Mouse (Mus musculus) MEL (cell line): ENCODE data around the gene Fam57b. TPM values are rescaled to one million over a fixed set of nuclear protein-coding genes. Genes with fewer than 3 reads are reported as not detected.

Source experiments
- DNase-seq: peaks from one replicate; pipeline ENCODE4 v3.0.0; 2011; ENCODE audit warnings: low read depth, low spot score
- H3K27ac ChIP-seq: 2 replicates; pipeline ENCODE4 v1.5.1; 2012; ENCODE audit warnings: low read depth, mild to moderate bottlenecking, control low read depth, low read length, moderate library complexity; ENCODE audit not compliant: control insufficient read depth
- H3K27me3 ChIP-seq, 2 experiments: fragments of 150-350 bp in 1 of 2; sonication (generic) in 1 of 2; 2 replicates each; pipeline ENCODE4 v1.6.1; 2012; ENCODE audit warnings: low read length in 2 of 2, mild to moderate bottlenecking in 2 of 2, improper control_type of control experiment in 1 of 2, moderate library complexity in 1 of 2; ENCODE audit not compliant: insufficient read depth in 2 of 2, control insufficient read depth in 1 of 2
- H3K36me3 ChIP-seq, 2 experiments: 2 replicates each; pipeline ENCODE4 v1.6.1; 2012 to 2014; ENCODE audit warnings: low read length in 2 of 2, improper control_type of control experiment in 1 of 2, inconsistent platforms in 1 of 2, mild to moderate bottlenecking in 1 of 2; ENCODE audit not compliant: insufficient read depth in 2 of 2, control insufficient read depth in 1 of 2
- H3K4me1 ChIP-seq, 2 experiments: fragments of 150-350 bp in 1 of 2; sonication (generic) in 1 of 2; 2 replicates each; pipeline ENCODE4 v1.6.1; 2012; ENCODE audit warnings: low read length in 2 of 2, improper control_type of control experiment in 1 of 2, mild to moderate bottlenecking in 1 of 2; ENCODE audit not compliant: insufficient read depth in 2 of 2, control insufficient read depth in 1 of 2
- H3K4me3 ChIP-seq, 2 experiments: fragments of 150-350 bp in 1 of 2; sonication (generic) in 1 of 2; 2 replicates each; pipeline ENCODE4 v1.5.1; 2012; ENCODE audit warnings: low read depth in 2 of 2, low read length in 2 of 2, mild to moderate bottlenecking in 2 of 2, moderate library complexity in 2 of 2, control low read depth in 1 of 2, improper control_type of control experiment in 1 of 2; ENCODE audit not compliant: control insufficient read depth in 1 of 2, insufficient read depth in 1 of 2
- H3K79me2 ChIP-seq: 2 replicates; pipeline ENCODE4 v1.6.1; 2012; ENCODE audit warnings: mild to moderate bottlenecking, low read length, moderate library complexity; ENCODE audit not compliant: control insufficient read depth, poor library complexity, insufficient read depth
- H3K9ac ChIP-seq: 2 replicates; pipeline ENCODE4 v1.6.1; 2012; ENCODE audit warnings: low read depth, mild to moderate bottlenecking, control low read depth, low read length, moderate library complexity; ENCODE audit not compliant: control insufficient read depth, poor library complexity, severe bottlenecking
- H3K9me3 ChIP-seq: fragments of 150-350 bp; sonication (generic); replicated peaks from 2 replicates; pipeline ENCODE4 v1.6.1; 2012; ENCODE audit warnings: mild to moderate bottlenecking, low read length, improper control_type of control experiment, moderate library complexity; ENCODE audit not compliant: insufficient read depth
- BHLHE40 ChIP-seq: IDR thresholded peaks from 2 replicates; pipeline ENCODE4 v1.6.1; 2012; ENCODE audit warnings: low read depth, mild to moderate bottlenecking, inconsistent platforms, low read length, improper control_type of control experiment, borderline replicate concordance
- CHD1 ChIP-seq: IDR thresholded peaks from 2 replicates; pipeline ENCODE4 v1.6.1; 2012; ENCODE audit warnings: low read depth, mild to moderate bottlenecking, inconsistent platforms, low read length, improper control_type of control experiment
- CHD2 ChIP-seq: IDR thresholded peaks from 2 replicates; pipeline ENCODE4 v1.6.1; 2011; ENCODE audit warnings: low read length, improper control_type of control experiment
- CTCF ChIP-seq, 3 experiments: IDR thresholded peaks in 2 of 3; conservative IDR thresholded peaks in 1 of 3; 2 replicates each; pipeline ENCODE4 v1.5.1; 2011 to 2012; ENCODE audit warnings: low read length in 3 of 3, low read depth in 2 of 3, mild to moderate bottlenecking in 2 of 3, improper control_type of control experiment in 1 of 3, inconsistent platforms in 1 of 3, mixed read lengths in 1 of 3, moderate library complexity in 1 of 3; ENCODE audit not compliant: control insufficient read depth in 1 of 3, insufficient read depth in 1 of 3, poor library complexity in 1 of 3, severe bottlenecking in 1 of 3
- E2F4 ChIP-seq: IDR thresholded peaks from 2 replicates; pipeline ENCODE4 v1.6.1; 2011; ENCODE audit warnings: low read depth, low read length, improper control_type of control experiment, borderline replicate concordance
- ELF1 ChIP-seq: IDR thresholded peaks from 2 replicates; pipeline ENCODE4 v1.6.1; 2014; ENCODE audit warnings: low read depth, mild to moderate bottlenecking, inconsistent platforms, low read length, improper control_type of control experiment, moderate library complexity
- EP300 ChIP-seq, 2 experiments: IDR thresholded peaks; 2 replicates each; pipeline ENCODE4 v1.6.1; 2011; ENCODE audit warnings: improper control_type of control experiment in 2 of 2, low read length in 2 of 2, low read depth in 1 of 2, mild to moderate bottlenecking in 1 of 2
- GATA1 ChIP-seq: IDR thresholded peaks from 2 replicates; pipeline ENCODE4 v1.6.1; 2011; ENCODE audit warnings: low read depth, low read length, improper control_type of control experiment
- MAFK ChIP-seq: IDR thresholded peaks from 2 replicates; pipeline ENCODE4 v1.6.1; 2011; ENCODE audit warnings: low read depth, mild to moderate bottlenecking, low read length, improper control_type of control experiment, borderline replicate concordance
- MAX ChIP-seq: IDR thresholded peaks from 2 replicates; pipeline ENCODE4 v1.6.1; 2011; ENCODE audit warnings: low read length, improper control_type of control experiment
- MXI1 ChIP-seq: IDR thresholded peaks from 2 replicates; pipeline ENCODE4 v1.6.1; 2011; ENCODE audit warnings: mild to moderate bottlenecking, low read depth, low read length, improper control_type of control experiment
- MYB ChIP-seq: IDR thresholded peaks from 2 replicates; pipeline ENCODE4 v1.6.1; 2011; ENCODE audit warnings: mild to moderate bottlenecking, low read depth, low read length, improper control_type of control experiment
- MYC ChIP-seq: IDR thresholded peaks from 2 replicates; pipeline ENCODE4 v1.6.1; 2011; ENCODE audit warnings: low read depth, mild to moderate bottlenecking, low read length, improper control_type of control experiment, moderate library complexity
- NELFE ChIP-seq: IDR thresholded peaks from 2 replicates; pipeline ENCODE4 v1.6.1; 2011; ENCODE audit warnings: low read depth, low read length, improper control_type of control experiment
- NRF1 ChIP-seq: IDR thresholded peaks from 2 replicates; pipeline ENCODE4 v1.6.1; 2014; ENCODE audit warnings: low read depth, mild to moderate bottlenecking, inconsistent platforms, low read length, improper control_type of control experiment, moderate library complexity; ENCODE audit not compliant: poor library complexity, insufficient read depth, severe bottlenecking
- POLR2A ChIP-seq, 2 experiments: IDR thresholded peaks; 2 replicates each; pipeline ENCODE4 v1.6.1; 2011 to 2012; ENCODE audit warnings: low read length in 2 of 2, mild to moderate bottlenecking in 2 of 2, control low read depth in 1 of 2, improper control_type of control experiment in 1 of 2, low read depth in 1 of 2, moderate library complexity in 1 of 2; ENCODE audit not compliant: control insufficient read depth in 1 of 2, insufficient read depth in 1 of 2, poor library complexity in 1 of 2
- POLR2AphosphoS2 ChIP-seq: IDR thresholded peaks from 2 replicates; pipeline ENCODE4 v1.6.1; 2011; ENCODE audit warnings: low read length, improper control_type of control experiment
- POLR2AphosphoS5 ChIP-seq: IDR thresholded peaks from 2 replicates; pipeline ENCODE4 v1.6.1; 2012; ENCODE audit warnings: low read depth, borderline replicate concordance, mild to moderate bottlenecking, inconsistent platforms, low read length, moderate library complexity, mixed read lengths
- RAD21 ChIP-seq: IDR thresholded peaks from 2 replicates; pipeline ENCODE4 v1.6.1; 2011; ENCODE audit warnings: mild to moderate bottlenecking, low read depth, low read length, improper control_type of control experiment
- RCOR1 ChIP-seq: IDR thresholded peaks from 2 replicates; pipeline ENCODE4 v1.6.1; 2012; ENCODE audit warnings: low read depth, mild to moderate bottlenecking, inconsistent platforms, low read length, improper control_type of control experiment
- SIN3A ChIP-seq: IDR thresholded peaks from 2 replicates; pipeline ENCODE4 v1.6.1; 2012; ENCODE audit warnings: low read length, improper control_type of control experiment, inconsistent platforms
- TBP ChIP-seq: IDR thresholded peaks from 2 replicates; pipeline ENCODE4 v1.8.0; 2011; ENCODE audit warnings: low read depth, low read length, improper control_type of control experiment
- TCF12 ChIP-seq: IDR thresholded peaks from 2 replicates; pipeline ENCODE4 v1.6.1; 2014; ENCODE audit warnings: low read depth, mild to moderate bottlenecking, inconsistent platforms, low read length, improper control_type of control experiment, moderate library complexity
- UBTF ChIP-seq: IDR thresholded peaks from 2 replicates; pipeline ENCODE4 v1.6.1; 2012; ENCODE audit warnings: low read depth, mild to moderate bottlenecking, inconsistent platforms, low read length, improper control_type of control experiment, moderate library complexity, borderline replicate concordance; ENCODE audit not compliant: insufficient read depth
- USF1 ChIP-seq: IDR thresholded peaks from 2 replicates; pipeline ENCODE4 v1.6.1; 2014; ENCODE audit warnings: low read depth, mild to moderate bottlenecking, inconsistent platforms, low read length, improper control_type of control experiment, moderate library complexity
- ZMIZ1 ChIP-seq: IDR thresholded peaks from 2 replicates; pipeline ENCODE4 v1.6.1; 2012; ENCODE audit warnings: low read depth, mild to moderate bottlenecking, inconsistent platforms, low read length, improper control_type of control experiment, moderate library complexity
- ZNF384 ChIP-seq: IDR thresholded peaks from 2 replicates; pipeline ENCODE4 v1.6.1; 2012; ENCODE audit warnings: low read depth, mild to moderate bottlenecking, inconsistent platforms, low read length, improper control_type of control experiment
- polyA plus RNA-seq, 2 experiments: library from polyadenylated mRNA; stranded (reverse) in 1 of 2; unstranded in 1 of 2; fragments of >175 nt in 1 of 2; fragments of >200 nt in 1 of 2; gene quantifications; 2 replicates each; pipeline versions ENCODE4 v1.2.1 to v1.2.4; 2012; ENCODE audit warnings: low replicate concordance in 2 of 2, low read depth in 1 of 2; ENCODE audit not compliant: insufficient read length in 2 of 2, insufficient read depth in 1 of 2, missing spikeins in 1 of 2
- total RNA-seq: library from RNA; depleted of rRNA; stranded (reverse); fragments of 300-350 nt; gene quantifications from 2 replicates; pipeline ENCODE4 v1.2.3, GENCODE M21; 2012

The Fam57b gene
- total and polyA plus RNA-seq, 3 experiments, result 0.50 to 1.7 TPM; not detected in 1

DNA sequence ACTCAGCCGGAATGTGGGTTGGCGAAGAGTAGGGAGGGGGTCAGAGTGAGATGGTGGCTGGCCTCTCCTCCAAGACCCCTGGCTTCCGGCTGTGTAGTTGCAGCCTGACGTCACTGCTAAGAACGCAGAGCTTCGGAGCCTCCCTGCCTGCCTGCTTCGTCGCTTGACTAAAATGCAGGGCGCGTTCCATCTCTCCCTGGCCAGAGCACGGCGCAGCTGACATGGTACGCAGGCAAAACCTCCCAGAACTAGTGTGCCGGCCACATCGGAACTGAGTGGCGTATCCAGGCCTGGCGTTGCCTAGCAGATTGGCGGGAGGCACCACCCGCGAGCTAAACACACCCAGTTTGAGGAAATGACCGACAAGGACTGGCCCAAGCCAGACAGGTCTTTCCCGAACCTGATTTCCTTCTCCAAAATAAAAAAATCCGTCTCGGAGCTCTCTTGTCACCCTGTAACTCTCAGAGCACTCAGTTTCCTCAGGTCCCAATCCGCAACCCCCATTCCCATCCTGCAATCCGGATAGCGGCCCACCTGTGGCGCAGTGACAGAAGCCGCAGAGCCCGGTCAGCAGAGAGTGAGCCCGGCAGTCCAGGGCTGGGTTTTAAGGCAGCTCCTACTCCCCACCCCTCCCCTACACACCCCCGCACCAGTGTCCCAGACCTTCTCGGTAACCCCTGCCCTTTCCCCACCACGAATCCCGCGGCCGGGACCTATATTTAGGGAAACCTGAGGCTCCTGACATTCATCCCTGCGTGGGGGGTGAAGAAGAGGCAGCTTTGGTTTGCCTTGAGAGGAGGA, 2.2 kb downstream of the Fam57b start (continued):
- TF ChIP-seq GATA1 (no peak), POLR2AphosphoS5 (no peak), POLR2A (IDR thresholded peaks at IDR 0.05; ENCODE audit: control insufficient read depth in 1 of 2, insufficient read depth in 1 of 2, low read depth in 1 of 2, low read length in 2 of 2, poor library complexity in 1 of 2) (no peak), CHD2 (no peak), TCF12 (peak; percentile 32; the same call in 1 of the 2 replicates), MXI1 (no peak), MYC (no peak), MYB (no peak), RCOR1 (no peak), POLR2AphosphoS2 (no peak), ELF1 (0 out of 2 replicates have a peak, but pooled peaks have one; percentile 48), SIN3A (no peak), RAD21 (no peak), USF1 (no peak), ZNF384 (no peak), CHD1 (no peak; the same call in 1 of the 2 replicates), E2F4 (no peak), BHLHE40 (no peak)

DNA sequence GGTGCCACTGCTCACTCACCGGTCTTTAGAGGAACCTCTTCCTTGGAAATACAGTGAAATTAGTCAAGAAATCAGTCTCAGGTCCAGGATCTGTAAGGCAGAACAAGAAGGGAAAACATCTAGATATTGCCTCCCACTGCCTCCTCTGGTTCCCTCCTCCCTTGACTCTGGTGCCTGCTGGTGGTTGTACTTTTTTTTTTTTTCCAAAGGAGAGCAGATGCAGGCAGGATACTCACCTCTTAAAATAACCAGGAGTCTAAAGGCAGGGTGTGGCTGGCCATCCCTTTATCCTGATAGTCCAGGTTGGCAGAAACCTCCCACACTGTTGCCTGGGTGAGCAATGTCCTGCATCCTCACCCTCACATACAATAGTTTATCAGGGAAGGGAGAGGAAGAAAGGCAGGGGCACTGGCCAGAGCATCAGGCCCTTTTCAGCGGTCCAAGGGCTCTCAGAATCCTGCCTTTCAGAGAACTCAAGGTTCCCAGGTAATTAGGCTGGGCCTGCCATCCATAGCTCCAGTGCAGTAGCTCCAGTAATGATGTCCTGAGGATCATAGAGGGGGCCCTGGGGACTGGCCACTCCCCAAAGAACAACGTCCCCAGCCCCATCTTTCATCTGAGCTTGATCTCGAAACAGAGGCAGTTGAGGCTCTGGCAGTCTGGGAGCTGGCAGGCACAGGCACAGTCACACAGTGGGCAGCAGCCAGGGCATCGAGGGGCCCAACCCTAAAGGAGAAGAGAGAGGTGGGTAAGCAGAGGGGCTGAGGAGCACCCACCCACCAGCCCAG, 3.0 kb downstream of the Fam57b start:
- H3K27ac ChIP-seq, result peak overlapping the region; percentile 92
- H3K4me1 ChIP-seq, result peaks cover 20 to 47% of the 10 kb centered on the region in 2 experiments
- TF ChIP-seq BHLHE40 (no peak), POLR2AphosphoS5 (no peak), RCOR1 (no peak), ZMIZ1 (no peak), NRF1 (no peak), MXI1 (peak; percentile 15; the same call in 1 of the 2 replicates), NELFE (no peak), MAX (no peak), POLR2AphosphoS2 (0 out of 2 replicates have a peak, but pooled peaks have one; percentile 17), MYB (no peak), CHD1 (0 out of 2 replicates have a peak, but pooled peaks have one; percentile 17), UBTF (no peak), ZNF384 (peak; percentile 88), EP300 (IDR thresholded peaks at IDR 0.05; ENCODE audit: low read depth in 1 of 2, low read length in 2 of 2) (no peak), SIN3A (peak; percentile 17; the same call in 1 of the 2 replicates), CTCF (IDR thresholded peaks at IDR 0.05 in 2 of 3, conservative IDR thresholded peaks at IDR 0.05 in 1 of 3; ENCODE audit: control insufficient read depth in 1 of 3, insufficient read depth in 1 of 3, low read depth in 2 of 3, low read length in 3 of 3, poor library complexity in 1 of 3, severe bottlenecking in 1 of 3) (no peak), TBP (0 out of 2 replicates have a peak, but pooled peaks have one; percentile 32), MAFK (no peak), RAD21 (no peak)
- TF ChIP-seq, all 39 proteins: peak for 6
- Histone ChIP-seq H3K79me2 (peaks cover 35% of the 10 kb centered on the region), H3K27me3 (no peaks in the 10 kb centered on the region), H3K9ac (peak overlapping the region; percentile 65), H3K36me3 (peaks cover 9 to 46% of the 10 kb centered on the region in 2 experiments), H3K9me3 (no peaks in the 10 kb centered on the region), H3K4me3 (peak overlapping the region; percentile 56 to 78)
- peak; percentile 65 for DNase-seq
